Mouse (Mus musculus): ENCODE data around the gene Lsm14a. TPM values are rescaled to one million over a fixed set of nuclear protein-coding genes. Genes with fewer than 3 reads are reported as not detected.

Gene Lsm14a
- polyA plus RNA-seq, 1 experiment, result 90.8 TPM

DNA sequence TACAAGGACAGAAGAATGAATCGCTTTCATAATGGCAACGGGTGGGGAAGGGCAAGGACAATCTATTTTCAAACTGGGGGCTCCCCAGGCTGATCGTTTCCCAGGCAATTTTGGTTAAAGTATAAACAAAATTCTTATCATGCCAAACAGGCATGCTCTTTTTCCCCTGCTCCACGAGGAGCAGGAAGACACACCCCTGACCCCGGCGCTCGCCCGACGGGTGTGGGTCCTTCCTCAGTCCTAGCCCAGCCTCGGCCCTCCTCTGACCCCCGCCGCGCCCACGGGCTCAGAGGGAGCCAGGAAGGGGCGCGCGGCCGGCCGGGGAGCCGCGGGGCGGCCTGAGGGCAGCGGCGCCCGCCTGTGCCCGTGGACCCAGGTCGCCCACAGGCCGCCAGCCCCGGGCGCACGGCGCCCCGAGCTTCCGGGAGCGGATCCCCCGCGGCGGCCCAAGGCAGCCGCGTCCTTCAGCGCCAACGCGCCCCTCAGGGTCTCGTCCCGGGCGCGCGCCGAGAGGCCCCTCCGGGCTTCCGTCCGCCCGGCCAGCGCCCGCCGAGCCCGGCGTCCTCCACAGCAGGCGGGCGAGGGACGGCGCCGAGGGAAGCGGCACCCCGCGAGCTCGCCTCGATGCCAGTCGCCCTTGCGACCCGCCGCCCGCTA lies 80.2 kb downstream of the Lsm14a start:
- TF ChIP-seq POLR2A (IDR thresholded peaks at IDR 0.05; ENCODE audit: control insufficient read depth, extremely low read depth, insufficient read depth, low read length, poor library complexity), result no peak
- no peak for DNase-seq

DNA sequence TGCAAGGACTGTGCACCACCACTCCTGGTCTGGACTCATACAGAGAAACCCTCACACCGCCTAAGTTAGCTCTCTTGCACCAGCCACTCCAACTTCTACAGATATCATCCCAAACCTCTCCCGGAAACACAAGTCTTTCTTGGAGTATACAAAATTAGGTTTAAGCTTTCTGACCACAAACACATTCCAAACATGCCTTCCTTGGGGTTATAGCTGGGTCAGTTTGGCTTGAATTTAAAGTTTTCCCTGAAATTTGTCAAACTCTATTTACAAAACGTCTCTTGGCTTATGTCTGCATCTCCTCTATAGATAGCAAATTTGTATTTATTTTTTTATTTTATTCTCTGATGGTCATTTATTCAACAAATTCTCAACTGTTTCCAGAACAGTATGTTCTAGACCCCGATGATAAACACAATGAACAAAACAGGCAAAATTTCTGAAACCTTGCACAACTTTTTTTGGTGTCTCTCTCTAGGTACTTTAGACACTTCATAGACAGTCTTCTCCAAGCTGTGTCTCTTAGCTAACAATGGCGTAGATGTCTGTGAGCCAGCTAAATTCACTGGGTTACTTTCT lies 83.8 kb downstream of the Lsm14a start:
- TF ChIP-seq CTCF (IDR thresholded peaks at IDR 0.05; ENCODE audit: borderline replicate concordance, control insufficient read depth, extremely low read depth, insufficient read depth, low read length, poor library complexity) (no peak), POLR2A (IDR thresholded peaks at IDR 0.05; ENCODE audit: control insufficient read depth, extremely low read depth, insufficient read depth, low read length, poor library complexity) (no peak)
- 94% methylated on average over 5 of the region's 5 CpGs for WGBS
- Histone ChIP-seq H3K36me3 (ENCODE audit: control insufficient read depth, insufficient read depth, low read length) (no peaks in the 10 kb centered on the region), H3K4me3 (ENCODE audit: control insufficient read depth, insufficient read depth, low read length) (no peak overlapping the region), H3K27me3 (ENCODE audit: control insufficient read depth, insufficient read depth, low read length) (no peaks in the 10 kb centered on the region), H3K27ac (ENCODE audit: control insufficient read depth, insufficient read depth, low read length) (no peak overlapping the region), H3K4me1 (replicated peaks; ENCODE audit: control insufficient read depth, insufficient read depth, low read length) (peaks cover 4% of the 10 kb centered on the region; the same call in 1 of the 2 replicates)
- DNase-seq, result no peak

More for the DNA sequence above, 80.2 kb downstream of the Lsm14a start:
- peaks cover 4% of the 10 kb centered on the region; the same call in 1 of the 2 replicates for H3K4me1 ChIP-seq (replicated peaks; ENCODE audit: control insufficient read depth, insufficient read depth, low read length)
- no peak overlapping the region for H3K27ac ChIP-seq (ENCODE audit: control insufficient read depth, insufficient read depth, low read length)
- H3K4me3 ChIP-seq (ENCODE audit: control insufficient read depth, insufficient read depth, low read length), result peak overlapping the region; percentile 94
- no peaks in the 10 kb centered on the region for H3K27me3 ChIP-seq (ENCODE audit: control insufficient read depth, insufficient read depth, low read length)
- H3K36me3 ChIP-seq (ENCODE audit: control insufficient read depth, insufficient read depth, low read length), result no peaks in the 10 kb centered on the region
- WGBS, result under 1% methylated on average over 66 of the region's 73 CpGs

DNA sequence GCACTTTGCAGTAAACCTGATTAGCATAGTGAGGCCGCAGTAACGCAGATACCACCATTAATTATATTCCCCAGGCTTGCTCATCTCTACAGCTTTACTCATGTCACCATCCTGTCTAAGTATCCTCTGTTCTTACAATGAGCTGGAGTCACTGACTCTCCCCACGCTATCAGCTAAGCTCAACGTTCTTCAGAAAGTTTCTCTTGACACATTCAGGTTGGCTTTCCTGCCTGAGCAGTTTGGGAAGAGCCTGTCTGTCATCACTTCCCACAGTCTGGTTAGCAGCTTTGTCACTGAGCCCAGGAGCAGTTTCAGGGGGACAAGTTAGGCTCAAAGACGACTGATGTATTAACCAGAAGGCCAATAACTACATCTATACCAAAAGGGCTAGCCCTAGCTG lies 84.5 kb downstream of the Lsm14a start:
- peaks cover 4% of the 10 kb centered on the region; the same call in 1 of the 2 replicates for H3K4me1 ChIP-seq (replicated peaks; ENCODE audit: control insufficient read depth, insufficient read depth, low read length)

DNA sequence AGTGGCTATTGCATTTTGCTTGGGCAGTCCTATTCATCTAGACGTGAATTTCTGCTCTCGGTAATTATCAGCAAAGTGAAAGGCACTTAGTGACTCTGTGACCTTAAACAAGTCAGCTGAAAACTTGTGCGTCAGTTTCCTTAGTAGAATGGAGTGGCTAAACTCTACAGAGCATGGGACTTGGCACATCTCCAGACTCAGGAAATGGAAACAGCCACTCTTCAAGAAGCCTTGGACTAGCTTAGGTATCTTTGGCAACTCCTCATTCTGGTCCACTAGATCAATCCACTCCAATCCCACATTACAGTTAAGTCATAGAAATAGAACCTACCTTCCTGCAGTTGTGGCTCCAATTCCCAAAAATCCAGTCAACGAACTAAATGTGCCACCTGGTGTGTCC lies 87.7 kb downstream of the Lsm14a start:
- no peak overlapping the region for H3K27ac ChIP-seq (ENCODE audit: control insufficient read depth, insufficient read depth, low read length)
- H3K4me1 ChIP-seq (replicated peaks; ENCODE audit: control insufficient read depth, insufficient read depth, low read length), result no peaks in the 10 kb centered on the region
- H3K36me3 ChIP-seq (ENCODE audit: control insufficient read depth, insufficient read depth, low read length), result no peaks in the 10 kb centered on the region
- 89% methylated on average over 4 of the region's 4 CpGs for WGBS
- H3K4me3 ChIP-seq (ENCODE audit: control insufficient read depth, insufficient read depth, low read length), result no peak overlapping the region
- H3K27me3 ChIP-seq (ENCODE audit: control insufficient read depth, insufficient read depth, low read length), result no peaks in the 10 kb centered on the region
- DNase-seq, result no peak
- TF ChIP-seq POLR2A (IDR thresholded peaks at IDR 0.05; ENCODE audit: control insufficient read depth, extremely low read depth, insufficient read depth, low read length, poor library complexity), result no peak
- TF ChIP-seq CTCF (IDR thresholded peaks at IDR 0.05; ENCODE audit: borderline replicate concordance, control insufficient read depth, extremely low read depth, insufficient read depth, low read length, poor library complexity), result no peak

More for the DNA sequence above, 84.5 kb downstream of the Lsm14a start:
- TF ChIP-seq POLR2A (IDR thresholded peaks at IDR 0.05; ENCODE audit: control insufficient read depth, extremely low read depth, insufficient read depth, low read length, poor library complexity) (no peak), CTCF (IDR thresholded peaks at IDR 0.05; ENCODE audit: borderline replicate concordance, control insufficient read depth, extremely low read depth, insufficient read depth, low read length, poor library complexity) (no peak)
- Histone ChIP-seq H3K27ac (ENCODE audit: control insufficient read depth, insufficient read depth, low read length) (no peak overlapping the region), H3K27me3 (ENCODE audit: control insufficient read depth, insufficient read depth, low read length) (no peaks in the 10 kb centered on the region), H3K4me3 (ENCODE audit: control insufficient read depth, insufficient read depth, low read length) (no peak overlapping the region), H3K36me3 (ENCODE audit: control insufficient read depth, insufficient read depth, low read length) (no peaks in the 10 kb centered on the region)
- WGBS, result 90% methylated on average over 5 of the region's 5 CpGs
- DNase-seq, result no peak

DNA sequence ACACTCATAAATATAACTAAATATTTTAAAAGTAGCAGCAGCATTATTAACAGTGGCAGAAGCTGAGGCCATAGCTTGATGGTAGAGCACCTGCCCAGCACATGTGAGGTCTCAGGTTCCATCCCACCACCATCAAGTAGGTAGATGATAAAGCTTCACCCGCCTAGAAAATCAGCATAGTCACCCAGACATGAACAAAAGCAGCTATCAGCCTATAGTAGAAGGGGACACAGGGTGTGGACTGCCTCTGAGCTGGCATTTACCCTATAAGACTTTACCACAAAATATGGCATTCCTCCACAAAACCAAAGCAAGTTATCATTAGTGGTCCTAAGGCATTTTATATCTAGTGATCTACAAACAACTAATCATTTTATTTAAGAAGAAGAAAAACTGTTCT lies 90.5 kb downstream of the Lsm14a start:
- DNase-seq, result no peak
- Histone ChIP-seq H3K36me3 (ENCODE audit: control insufficient read depth, insufficient read depth, low read length) (no peaks in the 10 kb centered on the region), H3K27me3 (ENCODE audit: control insufficient read depth, insufficient read depth, low read length) (no peaks in the 10 kb centered on the region), H3K27ac (ENCODE audit: control insufficient read depth, insufficient read depth, low read length) (no peak overlapping the region), H3K4me3 (ENCODE audit: control insufficient read depth, insufficient read depth, low read length) (no peak overlapping the region), H3K4me1 (replicated peaks; ENCODE audit: control insufficient read depth, insufficient read depth, low read length) (no peaks in the 10 kb centered on the region)
- TF ChIP-seq CTCF (IDR thresholded peaks at IDR 0.05; ENCODE audit: borderline replicate concordance, control insufficient read depth, extremely low read depth, insufficient read depth, low read length, poor library complexity) (no peak), POLR2A (IDR thresholded peaks at IDR 0.05; ENCODE audit: control insufficient read depth, extremely low read depth, insufficient read depth, low read length, poor library complexity) (no peak)
- 83% methylated on average over 1 of the region's 1 CpGs for WGBS

DNA sequence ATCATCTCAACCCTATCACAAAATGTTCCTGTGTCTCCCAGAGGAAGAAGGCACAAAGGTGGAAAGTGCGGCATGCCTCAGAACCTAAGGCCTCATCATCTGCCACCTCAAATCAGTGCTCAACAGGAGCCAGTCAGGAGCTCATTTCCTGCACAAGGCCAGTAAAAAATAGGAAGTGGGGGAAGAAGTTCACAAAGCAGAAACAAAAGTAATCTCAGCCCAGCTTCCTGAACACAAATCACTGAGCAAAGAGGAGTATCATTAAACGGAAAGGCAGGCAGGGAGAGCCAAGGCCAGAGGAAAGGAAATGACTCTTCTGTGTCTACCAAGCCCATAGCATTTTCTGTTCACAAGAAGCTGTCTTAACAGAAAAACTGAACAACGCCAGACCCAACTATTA lies 91.2 kb downstream of the Lsm14a start:
- Histone ChIP-seq H3K27ac (ENCODE audit: control insufficient read depth, insufficient read depth, low read length) (no peak overlapping the region), H3K27me3 (ENCODE audit: control insufficient read depth, insufficient read depth, low read length) (no peaks in the 10 kb centered on the region), H3K4me3 (ENCODE audit: control insufficient read depth, insufficient read depth, low read length) (no peak overlapping the region), H3K4me1 (replicated peaks; ENCODE audit: control insufficient read depth, insufficient read depth, low read length) (no peaks in the 10 kb centered on the region), H3K36me3 (ENCODE audit: control insufficient read depth, insufficient read depth, low read length) (no peaks in the 10 kb centered on the region)
- no peak for DNase-seq
- 62% methylated on average over 3 of the region's 3 CpGs for WGBS
- TF ChIP-seq POLR2A (IDR thresholded peaks at IDR 0.05; ENCODE audit: control insufficient read depth, extremely low read depth, insufficient read depth, low read length, poor library complexity) (no peak), CTCF (IDR thresholded peaks at IDR 0.05; ENCODE audit: borderline replicate concordance, control insufficient read depth, extremely low read depth, insufficient read depth, low read length, poor library complexity) (no peak)
